Mouse (Mus musculus): ENCODE data around the gene Lrrc66. TPM values are rescaled to one million over a fixed set of nuclear protein-coding genes. Genes with fewer than 3 reads are reported as not detected.

Lrrc66 gene
- not detected for total RNA-seq (2021)
- long read RNA-seq, experiment 1 = 0 reads
- long read RNA-seq, experiment 2 = 0 reads

GRCm38 (mm10) chr5:73632291-73632690 lies at the start of gene Lrrc66:
Lrrc66 (minus strand) TSS chr5:73632526.
- Histone ChIP-seq H3K27ac (no peak within 1 kb of the TSS), H3K4me3 (no peak within 1 kb of the TSS)
- intact Hi-C loops (cut with DNase I) = no loop called here
- DNase-seq = no peak
- TF ChIP-seq CTCF (IDR thresholded peaks at IDR 0.05) = no peak

- intact Hi-C loops (cut with DNase I) = no loop called here
- TF ChIP-seq CTCF (IDR thresholded peaks at IDR 0.05) = no peak
- peak overlapping the region; percentile 28; the same call in 1 of the 2 replicates for H3K4me3 ChIP-seq
- no peak overlapping the region for H3K27ac ChIP-seq
- DNase-seq = no peak
Measured at GRCm38 (mm10) chr5:73676626-73677025, 44.3 kb upstream of the Lrrc66 start.

- H3K4me3 ChIP-seq = no peak overlapping the region
- no peak overlapping the region for H3K27ac ChIP-seq
- no peak for DNase-seq
- intact Hi-C loops (cut with DNase I) = no loop called here
- no peak for TF ChIP-seq CTCF (IDR thresholded peaks at IDR 0.05)
Measured at GRCm38 (mm10) chr5:73675604-73676003, 43.3 kb upstream of the Lrrc66 start.

GRCm38 (mm10) chr5:73669386-73669785 lies 37.1 kb upstream of the Lrrc66 start:
- Histone ChIP-seq H3K27ac (no peak overlapping the region), H3K4me3 (no peak overlapping the region)
- no peak for DNase-seq
- TF ChIP-seq CTCF (IDR thresholded peaks at IDR 0.05) = no peak
- intact Hi-C loops (cut with DNase I) = no loop called here

- no peak for TF ChIP-seq CTCF (IDR thresholded peaks at IDR 0.05)
- no peak overlapping the region for H3K4me3 ChIP-seq
- DNase-seq = no peak
- no peak overlapping the region for H3K27ac ChIP-seq
- intact Hi-C loops (cut with DNase I) = no loop called here
Measured at GRCm38 (mm10) chr5:73667877-73668276, 35.6 kb upstream of the Lrrc66 start.

- intact Hi-C loops (cut with DNase I) = no loop called here
- DNase-seq = no peak
- Histone ChIP-seq H3K4me3 (no peak overlapping the region), H3K27ac (no peak overlapping the region)
- TF ChIP-seq CTCF (IDR thresholded peaks at IDR 0.05) = no peak
Measured at GRCm38 (mm10) chr5:73666695-73667094, 34.4 kb upstream of the Lrrc66 start.

- intact Hi-C loops (cut with DNase I) = no loop called here
- TF ChIP-seq CTCF (IDR thresholded peaks at IDR 0.05) = no peak
- no peak for DNase-seq
Measured at GRCm38 (mm10) chr5:73651855-73652201, 19.5 kb upstream of the Lrrc66 start.

GRCm38 (mm10) chr5:73651061-73651854 lies 18.9 kb upstream of the Lrrc66 start, which contains the start of gene Spata18:
Spata18 (plus strand) TSS chr5:73651379.
- peak; percentile 43 for DNase-seq
- intact Hi-C loops (cut with DNase I) = no loop called here

More at GRCm38 (mm10) chr5:73651855-73652201, 19.5 kb upstream of the Lrrc66 start:
- no peak overlapping the region for H3K27ac ChIP-seq
- peak overlapping the region; percentile 84 for H3K4me3 ChIP-seq

GRCm38 (mm10) chr5:73650365-73650964 lies 18.1 kb upstream of the Lrrc66 start:
- Histone ChIP-seq H3K27ac (no peak overlapping the region), H3K4me3 (peak overlapping the region; percentile 84)
- intact Hi-C loops (cut with DNase I) = no loop called here
- TF ChIP-seq CTCF (IDR thresholded peaks at IDR 0.05) = no peak
- DNase-seq = no peak

More at GRCm38 (mm10) chr5:73651061-73651854, 18.9 kb upstream of the Lrrc66 start, which contains the start of gene Spata18:
- H3K4me3 ChIP-seq = peak within 1 kb of the TSS; percentile 84
- no peak within 1 kb of the TSS for H3K27ac ChIP-seq
- TF ChIP-seq CTCF (IDR thresholded peaks at IDR 0.05) = no peak

GRCm38 (mm10) chr5:73647261-73647900 lies 15.1 kb upstream of the Lrrc66 start, which contains the start of gene Sgcb:
Sgcb (minus strand) TSS chr5:73647790.
- DNase-seq = peak; percentile 94
- H3K27ac ChIP-seq = peak within 1 kb of the TSS; percentile 99
- H3K4me3 ChIP-seq = peak within 1 kb of the TSS; percentile 83
- intact Hi-C loops (cut with DNase I) = loop anchor here (5.0 kb wide), 1 partner anchor 155 kb away; no protein-coding TSS in a partner anchor
- no peak for TF ChIP-seq CTCF (IDR thresholded peaks at IDR 0.05)

- DNase-seq = no peak
- Histone ChIP-seq H3K4me3 (no peak overlapping the region), H3K27ac (no peak overlapping the region)
- intact Hi-C loops (cut with DNase I) = no loop called here
- peak; percentile 60 for TF ChIP-seq CTCF (IDR thresholded peaks at IDR 0.05)
Measured at GRCm38 (mm10) chr5:73642091-73642490, 9.8 kb upstream of the Lrrc66 start.

- intact Hi-C loops (cut with DNase I) = no loop called here
- no peak for TF ChIP-seq CTCF (IDR thresholded peaks at IDR 0.05)
- no peak for DNase-seq
- Histone ChIP-seq H3K4me3 (no peak overlapping the region), H3K27ac (no peak overlapping the region)
Measured at GRCm38 (mm10) chr5:73641058-73641457, 8.7 kb upstream of the Lrrc66 start.
